Mouse (Mus musculus) heart, adult 2 months (tissue): ENCODE data around the gene Ryr3. TPM values are rescaled to one million over a fixed set of nuclear protein-coding genes. Genes with fewer than 3 reads are reported as not detected.

Experiments used
- DNase-seq, 2 experiments: peaks; one replicate each; pipeline ENCODE4 v3.0.0; 2021
- H3K27ac ChIP-seq: fragments of 200-600 bp; 2 replicates; pipeline ENCODE4 v1.8.1; 2022
- H3K27me3 ChIP-seq: fragments of 200-500 bp; 2 replicates; pipeline ENCODE4 v1.6.1; 2012; ENCODE audit warnings: mild to moderate bottlenecking, low read length, inconsistent platforms, mixed read lengths; ENCODE audit not compliant: control insufficient read depth, insufficient read depth
- H3K36me3 ChIP-seq: fragments of 200-500 bp; 2 replicates; pipeline ENCODE4 v1.6.1; 2012; ENCODE audit warnings: low read length, inconsistent platforms; ENCODE audit not compliant: control insufficient read depth, insufficient read depth
- H3K4me1 ChIP-seq: fragments of 200-500 bp; 2 replicates; pipeline ENCODE4 v1.6.1; 2011; ENCODE audit warnings: low read length; ENCODE audit not compliant: control insufficient read depth, insufficient read depth
- H3K4me3 ChIP-seq: fragments of 200-600 bp; 2 replicates; pipeline ENCODE4 v1.8.1; 2022
- H3K79me2 ChIP-seq: fragments of 200-500 bp; replicated peaks from 2 replicates; pipeline ENCODE4 v1.6.1; 2012; ENCODE audit warnings: mild to moderate bottlenecking, inconsistent platforms, low read length, moderate library complexity, mixed read lengths; ENCODE audit not compliant: control insufficient read depth, insufficient read depth
- H3K9ac ChIP-seq: fragments of 200-500 bp; 2 replicates; pipeline ENCODE4 v1.6.1; 2012; ENCODE audit warnings: low read depth, mild to moderate bottlenecking, control low read depth, inconsistent platforms, low read length, mixed read lengths
- CTCF ChIP-seq: fragments of 200-600 bp; IDR thresholded peaks from 2 replicates; pipeline ENCODE4 v1.8.1; 2022; ENCODE audit warnings: antibody characterized with exemption, mild to moderate bottlenecking, moderate library complexity
- EP300 ChIP-seq: fragments of 200-500 bp; IDR thresholded peaks from 2 replicates; pipeline ENCODE4 v1.6.1; 2011; ENCODE audit warnings: low read depth, low read length, control low read depth; ENCODE audit not compliant: insufficient read depth
- POLR2A ChIP-seq: fragments of 200-500 bp; IDR thresholded peaks from 2 replicates; pipeline ENCODE4 v1.6.1; 2011; ENCODE audit warnings: mild to moderate bottlenecking, low read depth, low read length, control low read depth; ENCODE audit not compliant: insufficient read depth
- WGBS: fragments of 180-500 bp; shearing (Covaris S2); methylation state at CpG from one replicate; pipeline ENCODE4 v1.1.7; 2018; 5-methylcytosine and 5-hydroxymethylcytosine counted together
- intact Hi-C: fragments of 180-260 bp; cut with DNase I; formaldehyde crosslinking; loops from one replicate; pipeline ENCODE4 v1.15.1; 2025
- polyA plus RNA-seq: library from polyadenylated mRNA; depleted of rRNA; stranded (reverse); fragments of >200 nt; gene quantifications from 2 replicates; pipeline ENCODE4 v1.2.3, GENCODE M21; 2012
- total RNA-seq, 2 experiments: library from RNA; stranded (reverse); gene quantifications; 2 replicates each; pipeline ENCODE4 v1.2.3; 2021

Gene Ryr3
- total and polyA plus RNA-seq, 3 experiments, result 0.93 to 1.1 (median 1.00) TPM

- no peaks in the 10 kb centered on the region for H3K4me1 ChIP-seq
- H3K36me3 ChIP-seq, result no peaks in the 10 kb centered on the region
- no peak overlapping the region for H3K27ac ChIP-seq
- no peak overlapping the region for H3K4me3 ChIP-seq
- H3K27me3 ChIP-seq, result no peaks in the 10 kb centered on the region
- no peak for TF ChIP-seq POLR2A
- TF ChIP-seq EP300, result no peak
- no peak for DNase-seq
- intact Hi-C loops, result no loop called here
- 79% methylated on average over 3 of the region's 3 CpGs for WGBS
- no peaks in the 10 kb centered on the region for H3K79me2 ChIP-seq
- H3K9ac ChIP-seq, result no peak overlapping the region
These were observed 6.9 kb downstream of the Ryr3 start for GRCm38 (mm10) chr2:113210023-113210422.

DNA sequence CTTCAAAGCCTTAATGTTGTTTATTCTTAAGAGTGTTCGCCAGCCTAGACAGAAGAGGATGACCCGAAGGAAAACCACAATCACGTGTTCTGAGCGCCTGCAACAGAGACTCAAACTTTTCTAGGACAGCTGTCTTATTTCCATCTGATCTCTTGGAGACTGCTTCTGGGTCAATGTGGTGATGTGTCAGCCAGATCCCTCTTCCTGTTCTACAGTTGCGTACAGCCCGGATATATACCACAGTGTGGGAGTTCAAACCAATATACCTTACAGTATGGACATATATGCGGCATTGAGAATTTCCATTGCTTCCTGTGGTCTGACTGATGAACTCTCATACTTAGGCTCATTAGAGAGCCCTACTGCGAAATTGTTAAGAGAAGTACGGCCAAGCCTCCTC lies 7.6 kb downstream of the Ryr3 start:
- no peaks in the 10 kb centered on the region for H3K79me2 ChIP-seq
- 83% methylated on average over 9 of the region's 9 CpGs for WGBS
- no peaks in the 10 kb centered on the region for H3K4me1 ChIP-seq
- DNase-seq, result no peak
- no peak overlapping the region for H3K4me3 ChIP-seq
- H3K36me3 ChIP-seq, result no peaks in the 10 kb centered on the region
- no peak for TF ChIP-seq POLR2A
- TF ChIP-seq CTCF, result no peak
- no peak for TF ChIP-seq EP300
- intact Hi-C loops, result no loop called here
- H3K27me3 ChIP-seq, result no peaks in the 10 kb centered on the region
- H3K9ac ChIP-seq, result no peak overlapping the region
- no peak overlapping the region for H3K27ac ChIP-seq

- no peak for TF ChIP-seq EP300
- TF ChIP-seq CTCF, result no peak
- TF ChIP-seq POLR2A, result no peak
- 70% methylated on average over 6 of the region's 6 CpGs for WGBS
- no peaks in the 10 kb centered on the region for H3K4me1 ChIP-seq
- intact Hi-C loops, result no loop called here
- no peaks in the 10 kb centered on the region for H3K36me3 ChIP-seq
- H3K9ac ChIP-seq, result no peak overlapping the region
- no peak overlapping the region for H3K27ac ChIP-seq
- H3K79me2 ChIP-seq, result no peaks in the 10 kb centered on the region
- H3K4me3 ChIP-seq, result no peak overlapping the region
- no peaks in the 10 kb centered on the region for H3K27me3 ChIP-seq
- no peak for DNase-seq
These were observed 14.0 kb downstream of the Ryr3 start for GRCm38 (mm10) chr2:113202857-113203256.

DNA sequence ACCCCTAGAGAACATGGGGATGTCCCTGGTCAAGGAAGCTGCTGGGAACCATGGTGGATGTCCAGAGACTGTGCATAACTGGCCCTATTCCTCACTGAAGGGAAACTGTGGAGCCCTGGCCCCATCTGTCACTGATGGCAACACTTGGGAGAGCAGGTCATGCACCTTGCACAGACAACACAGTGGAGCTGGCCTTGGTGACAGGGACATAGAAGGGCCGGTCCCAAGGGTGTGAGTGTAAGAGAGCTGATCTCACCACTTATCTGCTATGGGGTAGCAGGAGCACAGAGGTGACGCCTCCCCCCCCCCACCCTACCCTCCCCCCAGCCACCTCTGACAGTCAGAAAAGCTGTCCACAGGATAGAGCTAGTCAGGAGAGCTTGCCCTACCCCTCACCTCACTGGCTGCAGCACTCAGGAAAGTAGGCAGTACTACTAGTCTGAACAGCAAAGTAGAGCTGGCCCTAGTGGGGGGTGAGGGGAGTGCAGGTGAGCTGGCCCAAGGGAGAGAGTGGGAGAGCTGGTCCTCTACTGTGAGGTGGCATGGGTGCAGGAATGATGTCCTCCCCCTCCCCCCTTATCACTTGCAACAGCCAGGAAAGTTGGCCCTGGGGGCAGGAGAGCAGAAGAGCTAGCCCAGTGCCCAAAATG lies 17.7 kb downstream of the Ryr3 start:
- H3K9ac ChIP-seq, result no peak overlapping the region
- H3K4me1 ChIP-seq, result no peaks in the 10 kb centered on the region
- intact Hi-C loops, result no loop called here
- no peak overlapping the region for H3K27ac ChIP-seq
- no peaks in the 10 kb centered on the region for H3K27me3 ChIP-seq
- no peak for DNase-seq
- H3K36me3 ChIP-seq, result no peaks in the 10 kb centered on the region
- 61% methylated on average over 2 of the region's 2 CpGs for WGBS
- TF ChIP-seq EP300, result no peak
- TF ChIP-seq POLR2A, result no peak
- no peak for TF ChIP-seq CTCF
- no peaks in the 10 kb centered on the region for H3K79me2 ChIP-seq
- H3K4me3 ChIP-seq, result no peak overlapping the region

DNA sequence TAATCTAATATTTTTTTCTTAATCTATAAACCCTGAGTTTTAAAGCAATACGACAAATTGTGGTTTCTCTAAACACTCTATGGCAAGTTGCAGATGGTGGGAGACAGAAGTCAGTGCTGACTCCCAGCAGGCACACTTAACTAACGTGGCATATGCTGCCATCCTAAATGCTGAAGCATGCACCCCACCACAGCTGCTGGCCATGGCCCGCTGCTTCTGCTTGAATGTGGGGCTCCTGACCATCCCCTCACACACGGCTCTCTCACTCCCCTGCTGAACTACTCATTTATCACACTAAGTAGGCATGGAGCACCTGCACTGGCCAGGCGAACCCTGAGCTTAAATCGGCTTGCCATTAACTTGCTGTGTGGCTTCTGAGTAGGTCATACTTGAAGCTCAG lies 29.7 kb downstream of the Ryr3 start:
- WGBS, result 72% methylated on average over 6 of the region's 6 CpGs
- no peaks in the 10 kb centered on the region for H3K4me1 ChIP-seq

DNA sequence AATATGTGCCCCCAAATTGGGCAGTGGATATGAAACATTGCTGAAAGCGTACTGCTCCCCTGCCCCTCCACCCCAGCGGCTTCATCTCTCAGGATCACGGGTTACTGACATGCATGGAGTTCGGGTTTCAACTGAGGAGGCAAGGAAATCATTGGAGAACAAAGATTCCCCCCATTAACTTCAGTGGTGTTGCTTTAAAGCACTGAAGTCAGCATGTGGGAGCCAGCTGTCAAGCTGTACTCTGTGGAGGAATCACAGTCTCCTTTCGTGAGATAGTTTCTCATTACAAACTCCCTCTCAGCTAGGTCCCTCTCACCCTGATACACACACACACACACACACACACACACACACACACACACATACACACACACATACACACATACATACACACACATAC lies 35.2 kb downstream of the Ryr3 start:
- 54% methylated on average over 5 of the region's 5 CpGs for WGBS
- H3K4me1 ChIP-seq, result no peaks in the 10 kb centered on the region
- H3K36me3 ChIP-seq, result no peaks in the 10 kb centered on the region
- no peak overlapping the region for H3K4me3 ChIP-seq
- TF ChIP-seq POLR2A (no peak), CTCF (no peak), EP300 (no peak)
- no peak overlapping the region for H3K27ac ChIP-seq
- intact Hi-C loops, result no loop called here
- DNase-seq, result no peak
- H3K27me3 ChIP-seq, result no peaks in the 10 kb centered on the region
- H3K79me2 ChIP-seq, result no peaks in the 10 kb centered on the region
- no peak overlapping the region for H3K9ac ChIP-seq

More for the DNA sequence above, 29.7 kb downstream of the Ryr3 start:
- no peak for TF ChIP-seq EP300
- no peak for TF ChIP-seq CTCF
- no peak for TF ChIP-seq POLR2A
- no peak overlapping the region for H3K9ac ChIP-seq
- intact Hi-C loops, result no loop called here
- no peak overlapping the region for H3K4me3 ChIP-seq
- no peaks in the 10 kb centered on the region for H3K79me2 ChIP-seq
- no peak for DNase-seq
- H3K27me3 ChIP-seq, result no peaks in the 10 kb centered on the region
- no peak overlapping the region for H3K27ac ChIP-seq
- no peaks in the 10 kb centered on the region for H3K36me3 ChIP-seq
